Mouse (Mus musculus) ES-E14 (cell line): ENCODE data around the gene A830031A19Rik.

ENCODE experiments used
- HCFC1 ChIP-seq: IDR thresholded peaks from 2 replicates; pipeline ENCODE4 v1.6.1; 2012; ENCODE audit warnings: low read length, inconsistent platforms, borderline replicate concordance; ENCODE audit not compliant: insufficient read depth
- MAFK ChIP-seq: IDR thresholded peaks from 2 replicates; pipeline ENCODE4 v1.6.1; 2014; ENCODE audit warnings: mild to moderate bottlenecking, low read depth, low read length, inconsistent platforms; ENCODE audit not compliant: insufficient read depth
- ZNF384 ChIP-seq: IDR thresholded peaks from 2 replicates; pipeline ENCODE4 v1.6.1; 2012; ENCODE audit warnings: low read depth, low read length, inconsistent platforms

DNA sequence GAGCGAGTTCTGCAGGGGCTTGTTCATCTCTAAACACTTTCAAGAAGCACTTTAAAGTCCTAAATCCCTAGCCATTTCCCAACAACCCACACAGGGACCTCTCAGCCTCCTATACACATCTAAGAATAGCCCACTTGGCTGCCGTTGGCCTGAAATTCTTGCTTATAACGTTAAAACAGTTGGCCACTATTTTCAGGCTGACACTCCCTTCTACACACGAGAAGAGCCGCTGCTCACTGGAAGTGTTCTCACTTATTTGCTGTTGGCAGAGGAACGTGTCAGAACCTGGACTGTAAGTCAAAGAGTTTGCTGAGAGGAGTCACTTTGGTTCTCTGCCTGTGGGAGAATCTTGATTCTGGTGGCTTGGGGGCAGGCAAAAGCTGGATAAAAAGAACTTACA, 30.8 kb downstream of the A830031A19Rik start:
- TF ChIP-seq HCFC1 (no peak), MAFK (no peak), ZNF384 (no peak)
